Mouse (Mus musculus) lung, postnatal 0 days (tissue): ENCODE measurements around the gene Tirap. TPM values are rescaled to one million over a fixed set of nuclear protein-coding genes. Genes with fewer than 3 reads are reported as not detected.
A peak's percentile ranks its signal among the peaks of the same experiment; 100 is the strongest.

ENCODE experiments used
- ATAC-seq: fragments of 200-750 bp; cut with Nextera tagmentation; 2 replicates; pipeline ENCODE4 v1.8.0; 2017; ENCODE audit warnings: moderate library complexity
- DNase-seq: peaks from one replicate; pipeline ENCODE4 v3.0.0-alpha.2; 2016; ENCODE audit warnings: low spot score
- H3K27ac ChIP-seq: fragments of 300-500 bp; sonication (generic); 2 replicates; pipeline ENCODE4 v1.5.1; 2014; ENCODE audit warnings: antibody characterized with exemption, mild to moderate bottlenecking, low read length, mixed read lengths
- H3K27me3 ChIP-seq: fragments of 300-500 bp; sonication (generic); replicated peaks from 2 replicates; pipeline ENCODE4 v1.6.1; 2014; ENCODE audit warnings: low read length, mixed read lengths; ENCODE audit not compliant: insufficient read depth
- H3K36me3 ChIP-seq: fragments of 300-500 bp; sonication (generic); 2 replicates; pipeline ENCODE4 v1.6.1; 2014; ENCODE audit warnings: low read length, mixed read lengths; ENCODE audit not compliant: insufficient read depth
- H3K4me1 ChIP-seq: fragments of 300-500 bp; sonication (generic); 2 replicates; pipeline ENCODE4 v1.6.1; 2014; ENCODE audit warnings: antibody characterized with exemption, low read depth, low read length, mixed read lengths; ENCODE audit not compliant: insufficient read depth
- H3K4me2 ChIP-seq: fragments of 300-500 bp; sonication (generic); replicated peaks from 2 replicates; pipeline ENCODE4 v1.6.1; 2014; ENCODE audit warnings: low read depth, mild to moderate bottlenecking, low read length, moderate library complexity, mixed read lengths
- H3K4me3 ChIP-seq: fragments of 300-500 bp; sonication (generic); 2 replicates; pipeline ENCODE4 v1.5.1; 2014; ENCODE audit warnings: low read depth, low read length
- H3K9ac ChIP-seq: fragments of 300-500 bp; sonication (generic); replicated peaks from 2 replicates; pipeline ENCODE4 v1.6.1; 2014; ENCODE audit warnings: low read depth, mild to moderate bottlenecking
- H3K9me3 ChIP-seq: fragments of 300-500 bp; sonication (generic); 2 replicates; pipeline ENCODE4 v1.6.1; 2016; ENCODE audit warnings: low read length, mixed read lengths
- CTCF ChIP-seq: IDR thresholded peaks from 2 replicates; pipeline ENCODE4 v1.5.1; 2016; ENCODE audit warnings: antibody characterized with exemption, mild to moderate bottlenecking
- EP300 ChIP-seq: IDR thresholded peaks from 2 replicates; pipeline ENCODE4 v1.6.1; 2016; ENCODE audit warnings: antibody characterized with exemption, mild to moderate bottlenecking, control low read depth
- WGBS: fragments of 180-500 bp; shearing (Covaris S2); extraction: QIAGEN DNeasy Blood & Tissue Kit; methylation state at CpG from one replicate; pipeline ENCODE4 v1.1.7; 2014; 5-methylcytosine and 5-hydroxymethylcytosine counted together
- polyA plus RNA-seq: library from polyadenylated mRNA; unstranded; fragments of >200 nt; fragmentation: Nextera tagmentation; extraction: Ambion mirVana; gene quantifications from 2 replicates; pipeline ENCODE4 v1.2.1, GENCODE M21; 2015

Gene Tirap
- polyA plus RNA-seq, 1 experiment from 2014 or later = 11.5 TPM

GRCm38 (mm10) chr9:35194048-35194447 lies 6.0 kb downstream of the Tirap start:
- Histone ChIP-seq H3K36me3 (0 out of 2 replicates have a peak, but pooled peaks cover 6% of the 10 kb centered on the region), H3K4me3 (no peak overlapping the region), H3K9ac (no peak overlapping the region), H3K27ac (no peak overlapping the region), H3K4me1 (no peaks in the 10 kb centered on the region), H3K27me3 (no peaks in the 10 kb centered on the region), H3K4me2 (no peak overlapping the region), H3K9me3 (no peaks in the 10 kb centered on the region)
- ATAC-seq (no peak), DNase-seq (no peak)
- 82% methylated on average over 3 of the region's 3 CpGs for WGBS
- TF ChIP-seq EP300 (no peak), CTCF (no peak)

- TF ChIP-seq CTCF = no peak
- no peak for TF ChIP-seq EP300
- no peaks in the 10 kb centered on the region for H3K27me3 ChIP-seq
Measured at GRCm38 (mm10) chr9:35192983-35193542, 7.0 kb downstream of the Tirap start.

GRCm38 (mm10) chr9:35188700-35189099 lies 11.4 kb downstream of the Tirap start:
- Histone ChIP-seq H3K27ac (no peak overlapping the region), H3K4me3 (no peak overlapping the region), H3K4me1 (no peaks in the 10 kb centered on the region), H3K27me3 (no peaks in the 10 kb centered on the region), H3K9ac (no peak overlapping the region), H3K36me3 (0 out of 2 replicates have a peak, but pooled peaks cover 6% of the 10 kb centered on the region), H3K9me3 (no peaks in the 10 kb centered on the region), H3K4me2 (no peak overlapping the region)
- TF ChIP-seq CTCF (peak; percentile 35), EP300 (no peak)
- 55% methylated on average over 22 of the region's 22 CpGs for WGBS
- peak; percentile 62 for ATAC-seq
- DNase-seq = peak; percentile 55

More at GRCm38 (mm10) chr9:35192983-35193542, 7.0 kb downstream of the Tirap start:
- H3K4me1 ChIP-seq = no peaks in the 10 kb centered on the region
- H3K4me3 ChIP-seq = no peak overlapping the region
- ATAC-seq (no peak), DNase-seq (no peak)
- 90% methylated on average over 11 of the region's 11 CpGs for WGBS
- H3K9ac ChIP-seq = no peak overlapping the region
- H3K9me3 ChIP-seq = no peaks in the 10 kb centered on the region
- 0 out of 2 replicates have a peak, but pooled peaks cover 6% of the 10 kb centered on the region for H3K36me3 ChIP-seq
- H3K27ac ChIP-seq = no peak overlapping the region
- H3K4me2 ChIP-seq = no peak overlapping the region

- ATAC-seq (peak; percentile 46; the same call in 1 of the 2 replicates), DNase-seq (peak; percentile 39)
- H3K27ac ChIP-seq = no peak overlapping the region
- no peak overlapping the region for H3K4me3 ChIP-seq
- TF ChIP-seq CTCF (no peak), EP300 (no peak)
- no peak overlapping the region for H3K9ac ChIP-seq
- H3K9me3 ChIP-seq = no peaks in the 10 kb centered on the region
- 80% methylated on average over 10 of the region's 10 CpGs for WGBS
- no peak overlapping the region for H3K4me2 ChIP-seq
- H3K27me3 ChIP-seq = no peaks in the 10 kb centered on the region
- 0 out of 2 replicates have a peak, but pooled peaks cover 6% of the 10 kb centered on the region for H3K36me3 ChIP-seq
- H3K4me1 ChIP-seq = no peaks in the 10 kb centered on the region
Measured at GRCm38 (mm10) chr9:35187351-35187903, 12.7 kb downstream of the Tirap start.

GRCm38 (mm10) chr9:35186430-35186829 lies 13.7 kb downstream of the Tirap start:
- TF ChIP-seq EP300 (no peak), CTCF (no peak)
- H3K36me3 ChIP-seq = 0 out of 2 replicates have a peak, but pooled peaks cover 6% of the 10 kb centered on the region
- no peak overlapping the region for H3K9ac ChIP-seq
- H3K9me3 ChIP-seq = no peaks in the 10 kb centered on the region
- no peak overlapping the region for H3K27ac ChIP-seq
- DNase-seq = peak; percentile 31
- no peak overlapping the region for H3K4me3 ChIP-seq
- H3K4me1 ChIP-seq = no peaks in the 10 kb centered on the region
- WGBS = 48% methylated on average over 3 of the region's 4 CpGs
- peak; percentile 30; the same call in 1 of the 2 replicates for ATAC-seq
- H3K27me3 ChIP-seq = no peaks in the 10 kb centered on the region
- H3K4me2 ChIP-seq = no peak overlapping the region

GRCm38 (mm10) chr9:35183359-35183758 lies 16.7 kb downstream of the Tirap start:
- TF ChIP-seq EP300 (no peak), CTCF (no peak)
- no peak overlapping the region for H3K4me2 ChIP-seq
- no peak for ATAC-seq
- no peak overlapping the region for H3K27ac ChIP-seq
- H3K9me3 ChIP-seq = no peaks in the 10 kb centered on the region
- no peak overlapping the region for H3K4me3 ChIP-seq
- WGBS = 67% methylated on average over 5 of the region's 5 CpGs
- no peaks in the 10 kb centered on the region for H3K27me3 ChIP-seq
- no peaks in the 10 kb centered on the region for H3K4me1 ChIP-seq
- H3K36me3 ChIP-seq = no peaks in the 10 kb centered on the region
- H3K9ac ChIP-seq = no peak overlapping the region
- peak; percentile 11 for DNase-seq
